Mouse (Mus musculus) spleen, adult 2 months (tissue): ENCODE results near the gene Defb21. TPM values are rescaled to one million over a fixed set of nuclear protein-coding genes. Genes with fewer than 3 reads are reported as not detected.

Source experiments
- DNase-seq, 2 experiments: peaks; one replicate each; pipeline versions ENCODE4 v3.0.0 to v3.0.0-alpha.2; 2012 to 2021; ENCODE audit warnings: low spot score in 2 of 2, low read depth in 1 of 2
- H3K27ac ChIP-seq: fragments of 200-500 bp; 2 replicates; pipeline ENCODE4 v1.5.1; 2012; ENCODE audit warnings: low read length, inconsistent platforms; ENCODE audit not compliant: insufficient read depth
- H3K27me3 ChIP-seq: fragments of 200-500 bp; 2 replicates; pipeline ENCODE4 v1.6.1; 2012; ENCODE audit warnings: mild to moderate bottlenecking, moderate library complexity, low read length, inconsistent platforms; ENCODE audit not compliant: control insufficient read depth, insufficient read depth
- H3K36me3 ChIP-seq: fragments of 200-500 bp; 2 replicates; pipeline ENCODE4 v1.6.1; 2012; ENCODE audit warnings: mild to moderate bottlenecking, low read length, inconsistent platforms; ENCODE audit not compliant: control insufficient read depth, insufficient read depth
- H3K4me1 ChIP-seq: fragments of 200-500 bp; 2 replicates; pipeline ENCODE4 v1.6.1; 2011; ENCODE audit warnings: inconsistent platforms; ENCODE audit not compliant: control insufficient read depth, insufficient read depth, insufficient read length
- H3K4me3 ChIP-seq: fragments of 200-500 bp; 2 replicates; pipeline ENCODE4 v1.5.1; 2011; ENCODE audit warnings: mild to moderate bottlenecking, inconsistent platforms; ENCODE audit not compliant: insufficient read depth, insufficient read length; ENCODE audit errors: extremely low read depth
- CTCF ChIP-seq: fragments of 200-500 bp; IDR thresholded peaks from 2 replicates; pipeline ENCODE4 v1.5.1; 2011; ENCODE audit warnings: mild to moderate bottlenecking, inconsistent platforms; ENCODE audit not compliant: insufficient read depth, insufficient read length, insufficient replicate concordance; ENCODE audit errors: extremely low read depth
- POLR2A ChIP-seq: fragments of 200-500 bp; IDR thresholded peaks from 2 replicates; pipeline ENCODE4 v1.6.1; 2011; ENCODE audit warnings: low read depth, low read length, inconsistent platforms
- WGBS: fragments of 180-500 bp; shearing (Covaris S2); methylation state at CpG from one replicate; pipeline ENCODE4 v1.1.7; 2018; 5-methylcytosine and 5-hydroxymethylcytosine counted together
- polyA plus RNA-seq: library from polyadenylated mRNA; depleted of rRNA; stranded (reverse); fragments of >200 nt; gene quantifications from 2 replicates; pipeline ENCODE4 v1.2.3, GENCODE M21; 2012

The Defb21 gene
- polyA plus RNA-seq, 1 experiment: not detected

DNA sequence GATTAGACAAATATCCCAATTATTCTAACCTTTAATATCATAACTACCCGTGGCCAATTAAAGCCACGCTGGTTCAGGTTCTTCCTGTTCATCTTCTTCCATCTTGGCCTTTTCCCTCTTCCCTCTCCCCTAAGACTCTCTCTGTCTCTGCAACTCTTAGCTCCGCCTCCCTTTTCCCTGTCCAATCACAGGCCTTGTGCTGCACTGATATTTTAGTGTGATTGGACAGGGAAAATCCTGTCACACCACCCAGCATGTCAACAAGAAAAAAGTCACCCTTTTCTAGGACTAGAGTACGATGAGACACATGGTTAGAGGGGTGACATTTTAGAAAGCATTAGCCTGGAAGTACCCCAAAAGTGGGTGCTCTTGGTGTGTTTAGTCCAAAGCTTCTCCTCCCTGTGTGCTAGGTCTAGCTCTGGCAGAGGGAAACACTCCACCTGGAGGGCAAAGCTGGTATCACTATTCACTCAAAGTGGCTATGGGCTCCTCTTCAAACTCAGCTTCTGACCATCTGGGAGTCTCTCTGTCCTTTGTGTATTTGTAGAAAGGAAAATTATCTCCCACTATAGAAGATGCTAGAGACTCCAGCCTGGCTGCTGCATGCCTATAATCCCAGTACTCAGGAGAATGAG lies 14.5 kb downstream of the Defb21 start:
- H3K36me3 ChIP-seq: no peaks in the 10 kb centered on the region
- no peak overlapping the region for H3K27ac ChIP-seq
- 77% methylated on average over 4 of the region's 4 CpGs for WGBS
- H3K4me3 ChIP-seq: no peak overlapping the region
- no peak for TF ChIP-seq CTCF
- TF ChIP-seq POLR2A: no peak
- DNase-seq: no peak
- H3K4me1 ChIP-seq: no peaks in the 10 kb centered on the region
- peaks cover 1% of the 10 kb centered on the region; the same call in 1 of the 2 replicates for H3K27me3 ChIP-seq

DNA sequence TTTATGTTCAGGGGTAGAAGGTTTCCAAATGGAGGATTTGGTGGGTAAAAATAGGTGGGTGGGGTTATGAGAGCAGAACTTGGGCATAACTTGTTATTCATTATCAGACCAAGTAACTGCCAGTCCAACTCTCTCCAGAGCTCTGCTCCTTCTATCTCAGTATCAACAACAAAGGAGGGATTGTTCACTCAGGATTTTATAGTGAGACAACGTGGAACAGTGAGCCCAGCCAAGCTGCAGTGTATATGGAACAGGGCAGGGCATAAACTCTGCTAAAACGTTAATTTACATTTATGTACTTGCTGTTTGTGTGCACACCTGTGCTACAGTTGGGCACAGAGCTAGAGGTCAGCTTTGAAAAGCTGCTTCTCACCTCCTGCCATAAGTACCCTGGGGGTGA lies 15.9 kb downstream of the Defb21 start:
- Histone ChIP-seq H3K36me3 (no peaks in the 10 kb centered on the region), H3K4me3 (no peak overlapping the region), H3K4me1 (no peaks in the 10 kb centered on the region), H3K27ac (no peak overlapping the region), H3K27me3 (peaks cover 1% of the 10 kb centered on the region; the same call in 1 of the 2 replicates)
- 71% methylated on average over 2 of the region's 2 CpGs for WGBS
- TF ChIP-seq POLR2A (no peak), CTCF (no peak)
- DNase-seq: no peak

DNA sequence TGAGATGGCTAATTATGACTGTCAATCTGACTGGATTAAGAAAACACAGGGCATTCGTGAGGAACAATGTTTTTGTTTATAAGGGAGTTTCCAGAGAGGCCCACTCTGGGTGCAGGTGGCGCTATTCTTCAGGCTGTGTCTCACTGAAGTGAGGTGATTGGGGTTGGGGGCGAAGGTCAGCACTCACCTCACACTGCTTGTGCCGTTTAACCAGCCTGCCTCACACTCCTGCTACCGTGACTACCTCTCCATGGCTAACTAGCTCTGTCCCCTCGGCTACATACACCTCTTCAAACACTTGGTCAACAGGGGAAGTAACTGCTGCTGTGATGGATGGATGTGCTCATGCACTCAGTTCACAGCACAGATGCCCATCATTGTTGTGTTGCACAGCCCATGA lies 16.5 kb downstream of the Defb21 start:
- no peaks in the 10 kb centered on the region for H3K4me1 ChIP-seq
- no peak for TF ChIP-seq CTCF
- TF ChIP-seq POLR2A: no peak
- no peak overlapping the region for H3K4me3 ChIP-seq
- DNase-seq: no peak
- peaks cover 1% of the 10 kb centered on the region; the same call in 1 of the 2 replicates for H3K27me3 ChIP-seq
- no peak overlapping the region for H3K27ac ChIP-seq
- WGBS: 70% methylated on average over 6 of the region's 6 CpGs
- H3K36me3 ChIP-seq: no peaks in the 10 kb centered on the region

DNA sequence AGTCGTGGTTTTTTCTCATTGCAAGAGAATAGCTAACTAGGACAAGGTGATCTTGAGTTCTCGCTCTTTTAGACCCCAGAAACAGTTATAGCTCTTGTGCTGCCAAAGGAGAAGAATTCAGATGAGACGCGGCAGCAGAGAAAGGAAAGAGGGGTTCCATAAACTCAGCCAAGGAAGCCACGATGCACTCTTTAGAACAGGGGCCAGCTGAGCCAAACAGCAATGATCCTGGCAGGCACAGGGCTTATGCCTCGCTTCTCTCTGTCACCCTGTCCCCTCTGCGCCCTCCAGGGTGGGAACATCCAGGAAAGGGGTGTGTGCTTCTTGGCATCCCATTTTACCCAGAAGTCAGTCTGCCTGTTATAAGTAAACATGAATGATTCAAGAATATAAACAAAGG lies 26.8 kb downstream of the Defb21 start, which contains the start of gene Defb45:
Gene Defb45 (minus strand): TSS at position 101 of the 400 bp plus-strand sequence.
- 64% methylated on average over 7 of the region's 7 CpGs for WGBS

DNA sequence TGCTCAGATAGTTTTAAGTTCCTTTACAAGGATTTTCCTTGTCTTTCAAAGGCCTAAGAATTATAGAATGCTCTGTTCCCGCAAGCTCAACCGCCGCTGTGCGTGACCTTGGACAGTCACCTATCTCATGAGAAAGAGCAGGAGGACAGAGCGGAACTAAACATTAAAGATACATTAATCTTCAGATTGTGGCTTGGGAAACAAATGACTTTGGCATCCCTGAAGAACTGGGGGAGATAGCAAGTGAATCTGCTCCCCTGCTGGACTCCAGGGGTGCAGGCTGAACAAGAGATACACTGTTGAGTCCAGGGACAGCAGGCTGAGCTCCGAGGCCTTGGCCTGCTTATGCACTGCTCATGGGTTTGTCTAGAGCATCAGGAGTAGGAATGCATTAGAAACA lies 27.5 kb downstream of the Defb21 start:
- H3K27ac ChIP-seq: no peak overlapping the region
- DNase-seq: no peak
- no peak overlapping the region for H3K4me3 ChIP-seq
- H3K27me3 ChIP-seq: no peaks in the 10 kb centered on the region
- H3K36me3 ChIP-seq: no peaks in the 10 kb centered on the region
- WGBS: 94% methylated on average over 6 of the region's 6 CpGs
- no peaks in the 10 kb centered on the region for H3K4me1 ChIP-seq
- no peak for TF ChIP-seq CTCF
- TF ChIP-seq POLR2A: no peak

More for the DNA sequence above, 26.8 kb downstream of the Defb21 start, which contains the start of gene Defb45:
- Histone ChIP-seq H3K4me3 (no peak within 1 kb of the TSS), H3K27ac (no peak within 1 kb of the TSS), H3K4me1 (no peaks in the 10 kb centered on the region), H3K27me3 (no peaks in the 10 kb centered on the region), H3K36me3 (no peaks in the 10 kb centered on the region)
- TF ChIP-seq CTCF: no peak
- no peak for TF ChIP-seq POLR2A
- DNase-seq: no peak

DNA sequence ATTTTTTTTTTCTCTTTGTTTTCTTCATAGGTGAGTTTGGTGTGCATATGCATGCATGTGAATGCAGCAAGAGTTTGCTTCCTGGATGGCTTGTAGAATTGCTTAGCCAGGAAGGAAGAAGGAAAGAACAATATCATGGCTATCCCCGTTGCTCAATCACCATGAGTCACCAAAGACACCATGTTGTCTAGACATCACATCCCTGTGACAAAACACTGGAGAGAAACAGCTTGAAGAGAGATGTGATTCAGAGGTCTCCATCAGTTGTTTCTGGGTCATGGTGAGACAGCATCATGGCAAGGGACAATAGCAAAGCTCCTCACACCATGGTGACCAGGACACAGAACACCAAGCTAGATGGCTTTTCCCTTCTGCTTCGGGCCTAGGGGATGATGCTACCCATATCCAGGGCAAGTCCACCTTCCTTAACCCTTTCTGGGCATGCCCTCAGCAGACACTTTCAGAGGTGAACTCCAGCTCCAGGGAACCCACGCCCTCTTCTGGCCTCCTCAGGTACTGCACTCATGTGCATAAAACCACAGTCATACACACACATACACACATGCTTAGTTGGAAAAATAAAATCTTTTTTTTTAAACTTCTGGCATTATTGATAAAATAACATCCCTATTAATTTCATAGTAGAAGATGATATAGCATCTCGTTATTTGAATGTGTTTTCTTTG lies 28.9 kb downstream of the Defb21 start:
- TF ChIP-seq POLR2A (no peak), CTCF (no peak)
- H3K27me3 ChIP-seq: no peaks in the 10 kb centered on the region
- no peak overlapping the region for H3K27ac ChIP-seq
- no peak overlapping the region for H3K4me3 ChIP-seq
- 62% methylated on average over 4 of the region's 4 CpGs for WGBS
- no peaks in the 10 kb centered on the region for H3K36me3 ChIP-seq
- H3K4me1 ChIP-seq: no peaks in the 10 kb centered on the region
- no peak for DNase-seq

DNA sequence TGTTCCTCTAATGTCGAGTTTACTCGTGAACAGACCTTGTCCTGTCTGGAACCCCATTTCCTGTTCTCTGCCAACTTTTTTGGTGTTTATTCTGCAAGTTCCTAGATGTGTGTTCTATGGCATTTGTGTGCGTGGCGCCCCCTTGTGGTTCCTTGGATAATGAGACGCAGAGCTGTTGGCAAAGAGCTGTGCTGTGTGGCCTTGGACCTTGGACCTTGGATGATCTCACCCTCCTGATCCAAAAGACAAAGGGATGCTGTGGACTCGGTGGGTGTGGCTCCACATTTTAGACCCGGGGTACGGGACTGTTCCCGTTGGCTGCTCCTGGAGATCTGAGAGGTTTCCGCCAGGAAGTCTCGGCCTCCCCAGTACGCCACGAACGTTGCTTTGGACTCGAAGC lies 31.5 kb downstream of the Defb21 start, which contains the start of gene Defb36:
Gene Defb36 (plus strand): TSS at position 271 of the 400 bp plus-strand sequence.
- H3K27me3 ChIP-seq: no peaks in the 10 kb centered on the region
- WGBS: 74% methylated on average over 15 of the region's 15 CpGs
- no peak within 1 kb of the TSS for H3K4me3 ChIP-seq
- TF ChIP-seq POLR2A (no peak), CTCF (no peak)
- no peak for DNase-seq
- no peaks in the 10 kb centered on the region for H3K4me1 ChIP-seq
- H3K36me3 ChIP-seq: no peaks in the 10 kb centered on the region
- no peak within 1 kb of the TSS for H3K27ac ChIP-seq
